25 mouse cellular contexts compared by ENCODE assay signal in genomic region chr2:35206761-35207160, GRCm38 (mm10).
"Had no signal": no experiment of that assay in that cellular context is flagged by ENCODE, and none has a peak within 500 bp of the region (broad histone marks: within the 10 kb centered on the region; RNA-seq: fewer than 3 reads in every experiment).

No protein-coding gene starts in this region.

- H3K4me2 ChIP-seq: heart, embryonic 12.5 days; hindbrain, embryonic 12.5 days; hindbrain, embryonic 14.5 days; limb, embryonic 12.5 days had no signal

- ATAC-seq: forebrain, embryonic 16.5 days; hindbrain, embryonic 16.5 days; inflammation-experienced regulatory T-cells, adult 6 months; intestine, embryonic 16.5 days had no signal

- H3K27me3 ChIP-seq: heart, embryonic 12.5 days; hindbrain, embryonic 12.5 days had no signal

- H3K4me3 ChIP-seq: gastrocnemius, adult 2 months; heart, adult 2 months; heart, embryonic 10.5 days; heart, embryonic 12.5 days; hindbrain, embryonic 10.5 days; hindbrain, embryonic 12.5 days; layer of hippocampus, adult 2 months; left cerebral cortex, adult 2 months; limb, embryonic 10.5 days; limb, embryonic 12.5 days had no signal

- H3K9me3 ChIP-seq: heart, embryonic 10.5 days; heart, embryonic 12.5 days; hindbrain, embryonic 10.5 days; hindbrain, embryonic 12.5 days; limb, embryonic 10.5 days had no signal

- H3K9ac ChIP-seq: hindbrain, embryonic 12.5 days; hindbrain, embryonic 14.5 days; limb, embryonic 12.5 days had no signal

- H3K4me1 ChIP-seq: hindbrain, embryonic 10.5 days; hindbrain, embryonic 12.5 days; limb, embryonic 10.5 days; limb, embryonic 12.5 days had no signal

- DNase-seq: gastrocnemius, adult 2 months; gastrocnemius, postnatal 10 days; gastrocnemius, postnatal 25 days; heart, adult 2 months; heart, postnatal 14 days; heart, postnatal 4 days; kidney, adult 18-20 months; kidney, adult 8-10 months; kidney, postnatal 10 days; kidney, postnatal 25 days; kidney, postnatal 4 days; liver had no signal

- H3K27ac ChIP-seq: gastrocnemius, adult 2 months; heart, adult 2 months; heart, embryonic 10.5 days; hindbrain, embryonic 10.5 days; hindbrain, embryonic 12.5 days; hindbrain, embryonic 14.5 days; layer of hippocampus, adult 2 months; left cerebral cortex, adult 2 months; limb, embryonic 10.5 days; limb, embryonic 12.5 days had no signal

- H3K36me3 ChIP-seq: heart, embryonic 10.5 days; heart, embryonic 12.5 days; hindbrain, embryonic 10.5 days; hindbrain, embryonic 12.5 days; limb, embryonic 10.5 days; limb, embryonic 12.5 days had no signal
